Mouse (Mus musculus) spleen, postnatal 14 days (tissue): ENCODE measurements around the gene Olfr118.
"Not testable (repeated sequence)": the region's sequence is repeated elsewhere in the genome, so short reads cannot be mapped to it uniquely, and the experiment has no call there.

ENCODE experiments used
- DNase-seq, 2 experiments: peaks; one replicate each; pipeline ENCODE4 v3.0.0; 2021 to 2022; ENCODE audit warnings: low spot score in 2 of 2

Olfr118 gene

DNA sequence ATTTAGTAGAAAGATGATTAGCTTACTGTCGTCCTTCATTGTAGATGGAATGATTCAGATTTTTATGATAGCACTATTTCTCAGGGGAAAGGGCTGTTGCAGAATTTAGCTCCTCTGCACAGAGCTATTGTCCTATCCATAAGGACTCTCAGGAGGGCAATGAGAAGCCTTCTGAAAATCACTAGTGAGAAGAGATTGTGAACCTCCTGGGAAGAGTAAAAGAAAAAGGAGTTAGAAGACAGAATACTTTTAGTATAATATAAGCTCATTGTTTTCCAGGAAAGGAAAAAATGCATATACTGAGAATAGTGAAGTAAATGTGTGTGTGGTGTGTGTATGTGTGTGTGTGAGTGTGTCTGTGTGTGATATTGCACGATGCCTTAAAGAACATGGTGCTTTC is at the start of gene Olfr118:
Gene Olfr118, plus strand, starts transcription at position 301 of the 400 bp plus-strand sequence.
- DNase-seq = no peak

DNA sequence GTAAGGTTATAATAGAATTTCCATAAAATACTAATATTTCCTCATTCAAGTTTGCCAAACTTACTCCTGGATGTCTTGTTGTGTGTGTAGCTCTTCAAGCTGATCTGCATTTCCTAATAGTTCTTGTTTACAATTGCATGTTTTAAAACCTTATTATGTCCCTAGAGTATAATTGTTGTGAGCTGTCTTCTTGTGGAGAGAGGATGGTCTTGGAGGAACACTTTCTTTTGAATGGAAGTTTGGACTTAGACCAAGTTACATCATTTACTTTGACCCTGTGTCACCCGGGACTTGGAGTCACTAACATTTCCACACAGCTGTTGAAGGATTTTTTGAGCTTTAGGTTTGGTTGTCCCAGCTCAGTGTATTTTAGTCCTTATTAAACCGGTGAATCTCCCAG is 39.8 kb upstream of the Olfr118 start, which contains the start of the genes Olfr115 and Olfr116:
Gene Olfr115, minus strand, starts transcription at position 101 of the 400 bp plus-strand sequence.
Gene Olfr116, minus strand, starts transcription at position 191 of the 400 bp plus-strand sequence.
- no peak for DNase-seq

DNA sequence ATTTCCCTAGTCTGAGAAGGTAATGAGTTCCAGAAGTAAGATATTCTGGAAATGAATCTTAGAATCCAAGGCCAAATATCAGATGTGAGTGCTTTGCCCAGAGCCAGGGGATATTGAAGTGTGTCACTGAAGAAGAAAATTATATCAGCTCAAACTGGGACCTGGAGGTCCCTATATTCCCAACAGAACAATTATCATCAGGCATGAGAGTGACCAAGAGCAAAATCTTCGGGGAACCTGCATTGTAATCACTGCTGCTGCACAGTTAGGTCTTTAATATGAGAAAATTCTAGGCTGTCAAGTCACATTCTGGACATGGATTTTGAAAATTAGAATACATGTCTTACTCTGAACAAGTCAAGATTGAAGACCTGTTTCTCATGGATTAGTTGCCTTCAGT is 3.1 kb upstream of the Olfr118 start, which contains the start of gene Olfr117:
Gene Olfr117, minus strand, starts transcription at position 101 of the 400 bp plus-strand sequence.
- DNase-seq = no peak

DNA sequence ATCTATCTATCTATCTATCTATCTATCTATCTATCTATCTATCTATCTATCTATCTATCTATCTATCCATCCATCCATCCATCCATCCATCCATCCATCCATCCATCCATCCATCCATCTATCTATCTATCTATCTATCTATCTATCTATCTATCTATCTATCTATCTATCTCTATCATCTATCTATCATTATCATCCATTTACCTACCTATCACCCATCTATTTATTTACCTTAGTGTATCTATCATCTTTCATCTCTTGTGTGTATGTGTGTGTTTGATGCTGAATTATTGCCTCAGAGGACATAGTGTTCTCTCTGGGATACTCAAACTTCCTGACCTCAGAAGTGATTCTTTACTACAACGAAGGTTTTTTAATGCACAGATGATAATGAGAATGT is 29.5 kb downstream of the Olfr118 start, which contains the start of gene Olfr119:
Gene Olfr119, plus strand, starts transcription at position 301 of the 400 bp plus-strand sequence.
- DNase-seq = not testable (repeated sequence)

DNA sequence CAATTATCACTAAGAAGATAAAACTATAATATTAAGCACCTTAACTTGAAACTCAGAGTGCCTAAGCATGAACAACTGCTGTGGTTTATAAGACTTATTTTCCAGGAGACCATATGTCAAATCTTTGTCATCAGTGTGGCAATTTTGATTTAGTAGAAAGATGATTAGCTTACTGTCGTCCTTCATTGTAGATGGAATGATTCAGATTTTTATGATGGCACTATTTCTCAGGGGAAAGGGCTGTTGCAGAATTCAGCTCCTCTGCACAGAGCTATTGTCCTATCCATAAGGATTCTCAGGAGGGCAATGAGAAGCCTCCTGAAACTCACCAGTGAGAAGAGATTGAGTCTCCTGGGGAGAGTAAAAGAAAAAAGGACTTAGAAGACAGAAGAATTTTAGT is 54.7 kb downstream of the Olfr118 start, which contains the start of gene Olfr120:
Gene Olfr120, plus strand, starts transcription at position 301 of the 400 bp plus-strand sequence.
- DNase-seq = no peak
